Mouse (Mus musculus): ENCODE results near the gene Pde8a.

GRCm38 (mm10) chr7:81319749-81320148 is 106.4 kb downstream of the Pde8a start:
- TF ChIP-seq CTCF (IDR thresholded peaks at IDR 0.05) (no peak), EP300 (IDR thresholded peaks at IDR 0.05) (no peak)

All from lung, postnatal 0 days (tissue).